Mouse (Mus musculus): Measurements from ENCODE around the gene Med13l. TPM values are rescaled to one million over a fixed set of nuclear protein-coding genes. Genes with fewer than 3 reads are reported as not detected.

Med13l gene
- polyA plus RNA-seq, 1 experiment from 2014 or later, result 5.9 TPM

GRCm38 (mm10) chr5:118776396-118776795 is 215.9 kb downstream of the Med13l start:
- no peak for ATAC-seq
- no peak overlapping the region for H3K27ac ChIP-seq (ENCODE audit: low read depth)

GRCm38 (mm10) chr5:118781598-118781997 is 221.1 kb downstream of the Med13l start:
- peak; percentile 79 for DNase-seq

More at GRCm38 (mm10) chr5:118776396-118776795, 215.9 kb downstream of the Med13l start:
- H3K4me2 ChIP-seq (ENCODE audit: low read depth, low read length), result no peak overlapping the region
- no peak for DNase-seq
- no peak overlapping the region for H3K4me3 ChIP-seq (ENCODE audit: low read depth, low read length)
- no peaks in the 10 kb centered on the region for H3K9me3 ChIP-seq (ENCODE audit: low read length)
- TF ChIP-seq CTCF (IDR thresholded peaks at IDR 0.05; ENCODE audit: low read depth), result no peak
- TF ChIP-seq EP300 (IDR thresholded peaks at IDR 0.05; ENCODE audit: low read depth), result no peak
- WGBS (ENCODE audit: insufficient replicate concordance), result 67% methylated on average over 6 of the region's 6 CpGs
- 0 out of 2 replicates have a peak, but pooled peaks cover 3% of the 10 kb centered on the region for H3K27me3 ChIP-seq (ENCODE audit: insufficient read depth, low read length)
- no peaks in the 10 kb centered on the region for H3K36me3 ChIP-seq (replicated peaks; ENCODE audit: insufficient read depth, low read length)
- no peaks in the 10 kb centered on the region for H3K4me1 ChIP-seq (ENCODE audit: insufficient read depth)
- H3K9ac ChIP-seq (replicated peaks), result no peak overlapping the region

DNA sequence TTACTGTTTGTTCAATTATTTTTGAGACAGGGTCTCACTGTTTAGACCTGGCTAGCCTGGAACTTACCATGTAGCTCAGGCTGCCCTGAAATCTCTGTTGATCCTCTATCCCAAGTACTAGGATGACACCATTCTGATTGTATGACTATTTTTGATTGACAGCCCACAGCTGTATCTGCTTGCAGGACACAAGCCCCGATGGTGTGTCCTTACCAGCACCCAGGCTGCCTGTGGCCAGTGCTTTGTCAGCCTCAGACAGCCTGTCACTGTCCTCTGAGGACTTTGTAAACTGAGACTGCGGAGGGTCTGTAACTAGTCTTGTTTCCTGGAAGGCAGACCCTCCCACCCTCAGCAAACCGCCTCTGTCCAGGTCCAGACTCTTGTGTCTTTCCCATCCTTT is 221.7 kb downstream of the Med13l start:
- Histone ChIP-seq H3K27me3 (ENCODE audit: insufficient read depth, low read length) (0 out of 2 replicates have a peak, but pooled peaks cover 3% of the 10 kb centered on the region), H3K4me3 (ENCODE audit: low read depth, low read length) (no peak overlapping the region), H3K36me3 (replicated peaks; ENCODE audit: insufficient read depth, low read length) (no peaks in the 10 kb centered on the region), H3K9me3 (ENCODE audit: low read length) (no peaks in the 10 kb centered on the region), H3K9ac (replicated peaks) (no peak overlapping the region), H3K4me1 (ENCODE audit: insufficient read depth) (no peaks in the 10 kb centered on the region), H3K4me2 (ENCODE audit: low read depth, low read length) (no peak overlapping the region), H3K27ac (ENCODE audit: low read depth) (no peak overlapping the region)
- ATAC-seq (no peak), DNase-seq (no peak)
- 78% methylated on average over 3 of the region's 3 CpGs for WGBS (ENCODE audit: insufficient replicate concordance)
- TF ChIP-seq EP300 (IDR thresholded peaks at IDR 0.05; ENCODE audit: low read depth) (no peak), CTCF (IDR thresholded peaks at IDR 0.05; ENCODE audit: low read depth) (no peak)

More at GRCm38 (mm10) chr5:118781598-118781997, 221.1 kb downstream of the Med13l start:
- Histone ChIP-seq H3K36me3 (replicated peaks; ENCODE audit: insufficient read depth, low read length) (no peaks in the 10 kb centered on the region), H3K4me2 (ENCODE audit: low read depth, low read length) (no peak overlapping the region), H3K9ac (replicated peaks) (no peak overlapping the region), H3K27me3 (ENCODE audit: insufficient read depth, low read length) (0 out of 2 replicates have a peak, but pooled peaks cover 3% of the 10 kb centered on the region), H3K4me1 (ENCODE audit: insufficient read depth) (no peaks in the 10 kb centered on the region), H3K4me3 (ENCODE audit: low read depth, low read length) (no peak overlapping the region), H3K27ac (ENCODE audit: low read depth) (no peak overlapping the region), H3K9me3 (ENCODE audit: low read length) (no peaks in the 10 kb centered on the region)
- TF ChIP-seq CTCF (IDR thresholded peaks at IDR 0.05; ENCODE audit: low read depth), result peak; percentile 99
- no peak for TF ChIP-seq EP300 (IDR thresholded peaks at IDR 0.05; ENCODE audit: low read depth)
- peak; percentile 40; the same call in 1 of the 2 replicates for ATAC-seq
- WGBS (ENCODE audit: insufficient replicate concordance), result 12% methylated on average over 17 of the region's 17 CpGs

- Histone ChIP-seq H3K4me2 (ENCODE audit: low read depth, low read length) (no peak overlapping the region), H3K27me3 (ENCODE audit: insufficient read depth, low read length) (no peaks in the 10 kb centered on the region), H3K4me1 (ENCODE audit: insufficient read depth) (no peaks in the 10 kb centered on the region), H3K9ac (replicated peaks) (no peak overlapping the region), H3K27ac (ENCODE audit: low read depth) (no peak overlapping the region), H3K9me3 (ENCODE audit: low read length) (no peaks in the 10 kb centered on the region), H3K36me3 (replicated peaks; ENCODE audit: insufficient read depth, low read length) (no peaks in the 10 kb centered on the region), H3K4me3 (ENCODE audit: low read depth, low read length) (no peak overlapping the region)
- WGBS (ENCODE audit: insufficient replicate concordance), result 72% methylated on average over 11 of the region's 11 CpGs
- no peak for ATAC-seq
- TF ChIP-seq CTCF (IDR thresholded peaks at IDR 0.05; ENCODE audit: low read depth), result no peak
- DNase-seq, result no peak
Measured at GRCm38 (mm10) chr5:118789226-118789625, 228.7 kb downstream of the Med13l start.

DNA sequence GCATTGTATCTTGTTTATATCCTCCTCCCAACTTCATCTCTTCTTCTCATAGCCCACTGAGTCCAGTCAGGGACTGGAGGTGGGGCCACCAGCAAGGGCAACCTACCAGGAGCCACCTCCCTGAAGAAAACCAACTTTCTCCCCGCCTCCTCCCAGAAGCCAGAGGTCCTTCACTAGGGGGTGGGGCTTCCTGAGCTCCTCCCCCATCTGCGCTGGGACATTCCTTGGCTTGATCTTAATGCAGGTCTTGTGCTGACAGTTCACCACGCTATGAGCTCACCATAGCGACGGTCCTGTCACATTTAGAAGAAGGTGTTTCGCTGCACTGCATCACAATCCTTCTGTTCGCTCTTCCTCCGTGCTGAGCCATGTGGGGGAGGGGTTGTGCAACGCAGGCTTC is 229.3 kb downstream of the Med13l start:
- Histone ChIP-seq H3K4me3 (ENCODE audit: low read depth, low read length) (no peak overlapping the region), H3K27ac (ENCODE audit: low read depth) (no peak overlapping the region), H3K9ac (replicated peaks) (no peak overlapping the region), H3K4me2 (ENCODE audit: low read depth, low read length) (no peak overlapping the region), H3K27me3 (ENCODE audit: insufficient read depth, low read length) (no peaks in the 10 kb centered on the region), H3K4me1 (ENCODE audit: insufficient read depth) (no peaks in the 10 kb centered on the region), H3K9me3 (ENCODE audit: low read length) (no peaks in the 10 kb centered on the region), H3K36me3 (replicated peaks; ENCODE audit: insufficient read depth, low read length) (no peaks in the 10 kb centered on the region)
- TF ChIP-seq CTCF (IDR thresholded peaks at IDR 0.05; ENCODE audit: low read depth) (no peak), EP300 (IDR thresholded peaks at IDR 0.05; ENCODE audit: low read depth) (no peak)
- no peak for ATAC-seq
- 71% methylated on average over 9 of the region's 9 CpGs for WGBS (ENCODE audit: insufficient replicate concordance)
- no peak for DNase-seq

DNA sequence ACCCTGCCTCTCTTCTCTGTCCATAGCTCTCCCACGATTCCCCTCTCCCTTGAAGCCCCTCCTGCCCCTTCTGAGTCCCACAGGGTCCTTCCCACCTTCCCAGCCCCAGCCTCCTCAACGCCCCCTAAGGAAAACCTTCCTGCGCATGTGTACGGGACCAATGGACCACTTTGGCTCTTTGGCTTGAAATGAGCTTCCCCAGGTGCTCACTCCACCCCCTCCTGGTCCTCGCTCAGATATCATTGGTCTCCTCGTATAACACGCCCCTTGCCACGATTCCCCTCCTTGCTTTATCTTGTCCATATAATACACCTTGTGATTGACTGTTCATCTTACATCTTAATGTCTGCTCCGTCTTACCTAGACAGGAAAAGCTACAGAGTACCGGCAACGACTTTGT is 237.3 kb downstream of the Med13l start:
- H3K4me2 ChIP-seq (ENCODE audit: low read depth, low read length), result no peak overlapping the region
- DNase-seq, result no peak
- no peaks in the 10 kb centered on the region for H3K9me3 ChIP-seq (ENCODE audit: low read length)
- no peak overlapping the region for H3K27ac ChIP-seq (ENCODE audit: low read depth)
- no peaks in the 10 kb centered on the region for H3K36me3 ChIP-seq (replicated peaks; ENCODE audit: insufficient read depth, low read length)
- no peak for TF ChIP-seq EP300 (IDR thresholded peaks at IDR 0.05; ENCODE audit: low read depth)
- TF ChIP-seq CTCF (IDR thresholded peaks at IDR 0.05; ENCODE audit: low read depth), result no peak
- no peak overlapping the region for H3K4me3 ChIP-seq (ENCODE audit: low read depth, low read length)
- ATAC-seq, result no peak
- 74% methylated on average over 11 of the region's 11 CpGs for WGBS (ENCODE audit: insufficient replicate concordance)
- H3K9ac ChIP-seq (replicated peaks), result no peak overlapping the region
- H3K4me1 ChIP-seq (ENCODE audit: insufficient read depth), result no peaks in the 10 kb centered on the region
- H3K27me3 ChIP-seq (ENCODE audit: insufficient read depth, low read length), result no peaks in the 10 kb centered on the region

DNA sequence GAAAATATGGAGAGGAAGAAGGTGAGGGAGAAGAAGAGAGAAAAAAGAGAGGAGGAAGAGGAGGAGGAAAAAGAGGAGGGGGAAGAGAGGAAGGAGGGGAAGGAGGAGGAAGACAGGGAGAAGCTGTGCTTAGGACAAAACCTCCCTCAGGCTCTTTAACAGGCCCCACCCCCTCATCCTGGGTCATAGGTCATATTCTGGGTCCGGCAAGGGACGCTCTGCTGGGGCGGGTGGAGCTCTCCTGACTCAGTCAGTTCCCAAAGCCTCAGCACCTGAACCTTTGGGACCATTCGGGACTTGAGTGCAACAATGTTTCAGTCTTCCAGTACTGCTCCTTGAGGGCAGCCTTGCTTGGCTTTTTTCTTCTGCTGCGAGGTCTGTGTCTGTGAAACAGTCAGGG is 241.1 kb downstream of the Med13l start:
- TF ChIP-seq EP300 (IDR thresholded peaks at IDR 0.05; ENCODE audit: low read depth) (no peak), CTCF (IDR thresholded peaks at IDR 0.05; ENCODE audit: low read depth) (no peak)
- peak; percentile 53; the same call in 1 of the 2 replicates for ATAC-seq
- Histone ChIP-seq H3K4me2 (ENCODE audit: low read depth, low read length) (no peak overlapping the region), H3K27ac (ENCODE audit: low read depth) (no peak overlapping the region), H3K9me3 (ENCODE audit: low read length) (no peaks in the 10 kb centered on the region), H3K4me3 (ENCODE audit: low read depth, low read length) (no peak overlapping the region), H3K4me1 (ENCODE audit: insufficient read depth) (no peaks in the 10 kb centered on the region), H3K27me3 (ENCODE audit: insufficient read depth, low read length) (no peaks in the 10 kb centered on the region), H3K36me3 (replicated peaks; ENCODE audit: insufficient read depth, low read length) (no peaks in the 10 kb centered on the region), H3K9ac (replicated peaks) (no peak overlapping the region)
- no peak for DNase-seq
- WGBS (ENCODE audit: insufficient replicate concordance), result 25% methylated on average over 5 of the region's 5 CpGs
